Mouse (Mus musculus): ENCODE data around the gene Hnrnpul1. TPM values are rescaled to one million over a fixed set of nuclear protein-coding genes. Genes with fewer than 3 reads are reported as not detected.
A peak's percentile ranks its signal among the peaks of the same experiment; 100 is the strongest.

Gene Hnrnpul1
- polyA plus RNA-seq, 1 experiment from 2014 or later, result 72.9 TPM

DNA sequence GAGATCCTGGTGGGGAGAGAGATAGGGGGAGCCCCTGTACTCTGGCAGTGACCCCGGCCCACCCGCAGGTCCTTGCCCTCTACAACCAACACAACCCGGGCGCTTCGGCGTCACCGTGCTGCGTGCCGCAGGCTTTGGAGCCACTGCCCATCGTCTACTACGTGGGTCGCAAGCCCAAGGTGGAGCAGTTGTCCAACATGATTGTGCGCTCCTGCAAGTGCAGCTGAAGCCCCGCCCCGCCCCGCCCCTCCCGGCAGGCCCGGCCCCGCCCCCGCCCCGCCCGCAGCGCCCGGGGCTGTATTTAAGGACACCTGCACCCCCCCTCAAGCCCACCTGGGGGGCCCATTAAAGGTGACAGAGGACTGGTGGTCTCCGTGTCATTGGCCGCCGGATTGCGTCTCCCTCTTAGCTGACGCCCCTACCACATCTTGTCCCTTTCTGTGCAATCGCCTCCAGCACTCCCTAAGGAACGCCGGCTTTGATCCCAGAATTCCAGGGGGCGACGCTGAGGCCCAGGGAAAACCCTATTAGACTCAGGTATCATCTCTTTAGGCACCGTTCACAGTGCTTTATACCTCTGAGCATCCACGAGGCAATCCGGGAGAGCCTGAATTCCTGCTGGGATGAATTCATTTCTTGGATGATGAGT lies 49.7 kb downstream of the Hnrnpul1 start:
- no peak for ATAC-seq (ENCODE audit: insufficient number of reproducible peaks, insufficient read depth, low FRiP score, low TSS enrichment, low read depth)
- peak overlapping the region; percentile 21; the same call in 1 of the 2 replicates for H3K9ac ChIP-seq
- H3K27ac ChIP-seq, result no peak overlapping the region

DNA sequence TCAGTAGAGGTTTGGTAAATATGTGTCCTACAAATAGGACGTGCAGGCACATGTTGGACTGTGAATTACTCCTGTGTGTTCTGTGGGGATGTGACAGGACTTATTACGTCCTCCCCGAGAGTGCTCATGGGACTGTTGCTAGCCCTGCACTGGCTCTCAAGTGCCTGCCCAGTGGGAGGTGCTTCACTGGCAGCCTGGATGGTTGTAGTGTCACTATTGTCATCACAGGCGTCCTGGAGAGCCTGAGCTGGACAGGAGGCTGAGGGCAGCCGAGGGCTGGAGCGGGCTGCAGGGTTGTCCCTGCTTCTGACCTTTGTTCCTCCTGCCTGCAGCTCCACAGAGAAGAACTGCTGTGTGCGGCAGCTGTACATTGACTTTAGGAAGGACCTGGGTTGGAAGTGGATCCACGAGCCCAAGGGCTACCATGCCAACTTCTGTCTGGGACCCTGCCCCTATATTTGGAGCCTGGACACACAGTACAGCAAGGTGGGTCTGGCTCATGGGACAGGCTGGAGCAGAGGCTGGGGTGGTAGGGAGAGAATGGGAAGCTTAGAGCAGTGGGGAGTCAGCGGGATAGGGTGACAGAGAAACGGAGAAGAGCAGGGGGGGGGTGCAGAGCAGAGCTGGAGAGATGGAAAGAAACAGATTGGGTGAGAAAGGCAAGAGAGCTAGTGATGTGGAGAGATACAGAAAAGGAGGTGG lies 50.6 kb downstream of the Hnrnpul1 start:
- Histone ChIP-seq H3K4me2 (no peak overlapping the region), H3K36me3 (peaks cover 7% of the 10 kb centered on the region), H3K4me1 (peaks cover 23% of the 10 kb centered on the region), H3K27me3 (peaks cover 11% of the 10 kb centered on the region), H3K27ac (no peak overlapping the region), H3K9me3 (peaks cover 5% of the 10 kb centered on the region; the same call in 1 of the 2 replicates), H3K9ac (no peak overlapping the region), H3K4me3 (no peak overlapping the region)
- ATAC-seq (ENCODE audit: insufficient number of reproducible peaks, insufficient read depth, low FRiP score, low TSS enrichment, low read depth), result no peak
- WGBS, result 28% methylated on average over 10 of the region's 10 CpGs

More for the DNA sequence above, 49.7 kb downstream of the Hnrnpul1 start:
- 5% methylated on average over 32 of the region's 37 CpGs for WGBS
- Histone ChIP-seq H3K4me2 (peak overlapping the region; percentile 50), H3K9me3 (peaks cover 5% of the 10 kb centered on the region; the same call in 1 of the 2 replicates), H3K4me1 (peaks cover 26% of the 10 kb centered on the region), H3K4me3 (peak overlapping the region; percentile 7), H3K27me3 (peaks cover 11% of the 10 kb centered on the region), H3K36me3 (peaks cover 7% of the 10 kb centered on the region)

DNA sequence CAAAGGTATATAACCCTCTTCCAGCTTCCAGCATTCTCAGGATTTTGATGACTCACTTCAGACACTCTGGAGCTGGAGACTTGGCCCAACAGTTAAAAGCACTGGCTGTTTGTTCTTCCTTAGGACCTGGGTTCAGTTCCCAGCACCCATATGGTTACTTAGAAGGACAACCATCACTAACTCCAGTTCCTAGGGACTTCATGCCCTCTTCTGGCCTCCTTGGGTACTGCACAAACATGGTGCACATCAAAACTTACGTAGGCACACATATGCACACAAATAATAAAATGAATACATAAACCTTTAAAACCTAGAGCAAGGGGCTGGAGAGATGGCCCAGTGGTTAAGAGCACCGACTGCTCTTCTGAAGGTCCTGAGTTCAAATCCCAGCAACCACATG lies 52.2 kb downstream of the Hnrnpul1 start:
- 96% methylated on average over 2 of the region's 2 CpGs for WGBS
- peaks cover 14% of the 10 kb centered on the region for H3K36me3 ChIP-seq

DNA sequence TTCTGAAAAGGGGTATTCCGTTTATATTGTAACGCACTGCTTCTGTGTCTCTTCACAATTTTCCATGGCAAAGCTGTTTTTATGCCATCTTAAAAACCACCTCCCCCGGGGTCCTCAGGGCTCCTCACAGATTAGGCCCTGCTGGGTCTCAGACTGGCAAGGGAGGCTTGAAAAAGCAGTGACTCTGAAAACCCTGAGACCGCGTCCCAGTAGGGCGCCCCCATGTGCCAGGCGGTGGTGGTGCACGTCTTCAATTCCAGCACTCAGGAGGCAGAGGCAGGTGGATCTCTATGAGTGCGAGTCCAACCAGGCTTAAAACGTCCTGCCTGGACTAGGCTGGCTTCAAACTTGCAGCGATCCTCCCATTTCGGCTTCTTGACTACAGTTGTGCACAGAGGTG lies 53.8 kb downstream of the Hnrnpul1 start:
- H3K4me1 ChIP-seq, result peaks cover 11% of the 10 kb centered on the region; the same call in 1 of the 2 replicates
- no peak overlapping the region for H3K9ac ChIP-seq
- H3K27ac ChIP-seq, result no peak overlapping the region
- H3K4me2 ChIP-seq, result no peak overlapping the region
- WGBS, result 72% methylated on average over 12 of the region's 12 CpGs
- peaks cover 5% of the 10 kb centered on the region; the same call in 1 of the 2 replicates for H3K9me3 ChIP-seq
- H3K27me3 ChIP-seq, result peaks cover 11% of the 10 kb centered on the region
- no peak overlapping the region for H3K4me3 ChIP-seq
- peaks cover 18% of the 10 kb centered on the region for H3K36me3 ChIP-seq
- ATAC-seq (ENCODE audit: insufficient number of reproducible peaks, insufficient read depth, low FRiP score, low TSS enrichment, low read depth), result no peak

More for the DNA sequence above, 52.2 kb downstream of the Hnrnpul1 start:
- Histone ChIP-seq H3K4me3 (no peak overlapping the region), H3K9ac (no peak overlapping the region), H3K4me1 (peaks cover 11% of the 10 kb centered on the region; the same call in 1 of the 2 replicates), H3K27ac (no peak overlapping the region), H3K9me3 (peaks cover 5% of the 10 kb centered on the region; the same call in 1 of the 2 replicates), H3K4me2 (no peak overlapping the region), H3K27me3 (peaks cover 11% of the 10 kb centered on the region)
- no peak for ATAC-seq (ENCODE audit: insufficient number of reproducible peaks, insufficient read depth, low FRiP score, low TSS enrichment, low read depth)

DNA sequence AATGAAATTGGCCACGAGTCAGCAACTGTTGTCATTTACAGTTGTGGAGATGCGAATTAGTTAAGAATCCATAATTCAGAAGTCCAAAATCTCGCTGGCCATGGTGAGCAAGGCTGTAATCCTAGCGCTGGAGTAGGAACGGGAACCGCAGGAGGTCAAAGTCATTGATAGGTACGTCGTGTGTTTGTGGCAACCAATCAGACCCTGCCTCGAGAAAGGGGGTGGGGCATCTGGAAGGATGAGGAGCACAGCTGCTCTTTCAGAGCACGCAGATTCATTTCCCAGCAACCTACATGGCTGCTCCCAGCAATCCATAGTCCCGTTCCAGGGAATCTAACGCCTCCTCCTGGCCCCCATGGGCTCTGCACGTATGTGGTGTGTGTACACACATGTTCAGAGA lies 54.7 kb downstream of the Hnrnpul1 start:
- H3K36me3 ChIP-seq, result peaks cover 18% of the 10 kb centered on the region
- H3K9me3 ChIP-seq, result peaks cover 5% of the 10 kb centered on the region; the same call in 1 of the 2 replicates
- WGBS, result 60% methylated on average over 13 of the region's 13 CpGs
- no peak overlapping the region for H3K4me2 ChIP-seq
- no peak overlapping the region for H3K27ac ChIP-seq
- H3K4me3 ChIP-seq, result no peak overlapping the region
- H3K9ac ChIP-seq, result no peak overlapping the region
- H3K27me3 ChIP-seq, result peaks cover 11% of the 10 kb centered on the region
- no peak for ATAC-seq (ENCODE audit: insufficient number of reproducible peaks, insufficient read depth, low FRiP score, low TSS enrichment, low read depth)
- H3K4me1 ChIP-seq, result peaks cover 8% of the 10 kb centered on the region; the same call in 1 of the 2 replicates

DNA sequence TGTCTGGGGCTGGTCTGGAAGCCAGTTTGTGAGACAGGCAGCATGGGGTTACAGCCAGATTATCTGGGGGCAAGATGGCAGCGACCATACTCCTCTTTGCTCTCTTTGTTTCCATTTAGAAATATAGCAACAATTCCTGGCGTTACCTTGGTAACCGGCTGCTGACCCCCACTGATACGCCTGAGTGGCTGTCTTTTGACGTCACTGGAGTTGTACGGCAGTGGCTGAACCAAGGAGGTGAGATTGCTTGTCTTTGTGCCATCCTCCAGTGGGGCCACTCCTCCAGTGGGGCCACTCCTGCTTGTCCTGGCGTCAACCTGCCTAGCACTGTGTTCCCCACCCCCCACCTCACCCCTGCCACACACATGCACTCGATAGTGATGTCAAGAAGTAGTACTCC lies 60.5 kb downstream of the Hnrnpul1 start:
- Histone ChIP-seq H3K4me3 (no peak overlapping the region), H3K9ac (no peak overlapping the region), H3K9me3 (no peaks in the 10 kb centered on the region), H3K36me3 (peaks cover 25% of the 10 kb centered on the region; the same call in 1 of the 2 replicates), H3K27me3 (peaks cover 22% of the 10 kb centered on the region), H3K27ac (no peak overlapping the region), H3K4me1 (peaks cover 4% of the 10 kb centered on the region; the same call in 1 of the 2 replicates), H3K4me2 (no peak overlapping the region)
- WGBS, result 68% methylated on average over 8 of the region's 8 CpGs
- no peak for ATAC-seq (ENCODE audit: insufficient number of reproducible peaks, insufficient read depth, low FRiP score, low TSS enrichment, low read depth)

DNA sequence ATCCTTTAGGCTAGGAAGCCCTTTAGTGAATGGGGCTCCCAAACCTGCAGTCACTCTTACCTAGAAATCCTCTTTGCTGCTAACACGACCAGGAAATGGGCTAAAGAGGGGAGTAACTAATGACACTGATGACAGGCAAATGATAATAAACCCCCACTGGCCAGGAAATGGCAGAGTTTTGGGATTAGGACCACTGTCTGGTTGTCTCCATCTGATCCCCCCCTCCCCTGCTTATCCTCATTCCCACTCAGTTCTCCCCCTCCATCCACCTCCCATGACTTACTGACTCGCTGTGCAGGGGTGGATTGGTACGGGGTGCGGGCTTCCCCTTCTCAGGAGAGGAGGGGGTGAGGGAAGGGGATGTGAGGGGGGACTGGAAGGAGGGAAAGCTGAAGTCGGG lies 64.5 kb downstream of the Hnrnpul1 start:
- WGBS, result 44% methylated on average over 5 of the region's 5 CpGs
- Histone ChIP-seq H3K36me3 (peaks cover 17% of the 10 kb centered on the region), H3K4me1 (peaks cover 37% of the 10 kb centered on the region), H3K9me3 (no peaks in the 10 kb centered on the region), H3K4me2 (peak overlapping the region; percentile 88), H3K9ac (no peak overlapping the region), H3K4me3 (peak overlapping the region; percentile 65), H3K27ac (no peak overlapping the region), H3K27me3 (peaks cover 55% of the 10 kb centered on the region)
- ATAC-seq (ENCODE audit: insufficient number of reproducible peaks, insufficient read depth, low FRiP score, low TSS enrichment, low read depth), result no peak

DNA sequence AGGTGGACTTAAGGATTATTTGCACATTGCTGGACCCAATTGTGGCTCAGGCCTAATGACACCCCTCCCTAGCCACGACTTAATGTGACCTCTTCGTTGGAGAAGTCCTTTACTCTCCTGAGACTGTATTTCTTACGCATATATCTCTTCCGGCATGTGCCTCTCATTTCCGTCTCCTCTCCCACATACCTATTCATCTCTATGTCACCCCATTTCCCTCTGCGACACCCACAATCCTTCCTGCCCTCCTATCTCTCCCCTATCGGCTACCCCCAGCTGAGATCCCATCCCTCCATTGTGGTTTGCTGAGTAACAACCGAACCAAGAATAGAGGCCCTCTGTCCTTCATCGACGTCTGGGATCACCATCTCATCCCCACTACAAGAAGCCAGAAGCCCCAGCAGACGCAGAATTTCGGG lies 64.9 kb downstream of the Hnrnpul1 start:
- Histone ChIP-seq H3K36me3 (peaks cover 17% of the 10 kb centered on the region), H3K9me3 (no peaks in the 10 kb centered on the region), H3K27ac (no peak overlapping the region), H3K9ac (0 out of 2 replicates have a peak overlapping the region, but pooled peaks have one; percentile 80), H3K4me3 (peak overlapping the region; percentile 65), H3K4me1 (peaks cover 37% of the 10 kb centered on the region), H3K27me3 (peaks cover 55% of the 10 kb centered on the region), H3K4me2 (peak overlapping the region; percentile 88)
- 11% methylated on average over 12 of the region's 12 CpGs for WGBS
- no peak for ATAC-seq (ENCODE audit: insufficient number of reproducible peaks, insufficient read depth, low FRiP score, low TSS enrichment, low read depth)

DNA sequence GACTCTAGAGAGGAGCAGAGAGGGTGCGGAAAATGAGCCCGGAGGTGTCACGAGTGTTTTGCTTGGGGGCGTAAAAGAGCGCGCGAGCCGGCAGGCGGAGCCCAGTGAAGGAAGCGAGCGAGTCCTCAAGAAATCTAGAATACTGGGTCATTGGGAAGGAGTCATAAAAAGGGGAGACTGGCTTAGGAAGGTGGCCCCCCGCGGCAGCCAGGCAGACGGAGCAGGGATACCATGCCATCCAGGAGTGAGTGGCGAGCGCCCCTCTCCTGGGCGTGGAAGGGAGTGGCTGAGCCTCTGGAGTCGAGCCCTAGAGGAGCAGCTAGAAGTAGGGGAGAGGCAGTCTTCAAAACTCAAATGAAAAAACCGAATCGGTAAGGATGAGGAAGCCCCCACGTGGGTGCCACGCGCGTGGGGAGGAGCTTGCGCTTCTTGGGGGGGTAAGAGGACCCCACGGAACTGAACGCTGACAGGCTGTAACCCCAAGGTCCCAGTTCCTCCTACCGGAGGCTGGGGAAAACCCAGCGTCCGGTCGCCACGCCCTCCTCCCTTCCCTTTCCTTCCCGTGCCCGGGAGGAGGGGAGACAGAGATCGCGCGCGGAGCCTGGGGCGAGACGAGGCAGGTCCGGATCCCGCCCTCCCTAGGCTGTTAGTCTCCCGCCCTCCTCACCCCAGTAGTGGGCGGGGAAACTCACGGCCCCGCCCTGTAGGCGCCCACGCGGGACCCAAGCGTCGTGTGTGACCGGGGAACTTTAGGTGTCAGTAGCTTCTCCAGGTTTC lies 65.6 kb downstream of the Hnrnpul1 start:
- ATAC-seq (ENCODE audit: insufficient number of reproducible peaks, insufficient read depth, low FRiP score, low TSS enrichment, low read depth), result no peak
- Histone ChIP-seq H3K9ac (peak overlapping the region; percentile 80), H3K27me3 (peaks cover 55% of the 10 kb centered on the region), H3K4me1 (peaks cover 39% of the 10 kb centered on the region), H3K27ac (no peak overlapping the region), H3K4me3 (peak overlapping the region; percentile 65), H3K9me3 (no peaks in the 10 kb centered on the region), H3K36me3 (peaks cover 14% of the 10 kb centered on the region), H3K4me2 (peak overlapping the region; percentile 88)
- under 1% methylated on average over 50 of the region's 52 CpGs for WGBS

DNA sequence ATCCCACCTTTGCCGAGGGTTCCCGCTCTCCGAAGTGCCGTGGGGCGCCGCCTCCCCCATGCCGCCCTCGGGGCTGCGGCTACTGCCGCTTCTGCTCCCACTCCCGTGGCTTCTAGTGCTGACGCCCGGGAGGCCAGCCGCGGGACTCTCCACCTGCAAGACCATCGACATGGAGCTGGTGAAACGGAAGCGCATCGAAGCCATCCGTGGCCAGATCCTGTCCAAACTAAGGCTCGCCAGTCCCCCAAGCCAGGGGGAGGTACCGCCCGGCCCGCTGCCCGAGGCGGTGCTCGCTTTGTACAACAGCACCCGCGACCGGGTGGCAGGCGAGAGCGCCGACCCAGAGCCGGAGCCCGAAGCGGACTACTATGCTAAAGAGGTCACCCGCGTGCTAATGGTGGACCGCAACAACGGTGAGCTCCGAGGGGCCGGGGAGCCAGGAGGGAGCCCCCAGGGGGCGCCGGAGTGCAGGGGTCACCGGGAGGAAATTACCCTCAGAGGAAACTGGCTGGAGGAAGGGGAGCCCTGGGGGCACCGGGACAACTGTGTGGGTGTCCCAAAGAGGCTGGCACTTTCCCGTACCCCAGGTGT lies 66.7 kb downstream of the Hnrnpul1 start:
- Histone ChIP-seq H3K27ac (no peak overlapping the region), H3K27me3 (peaks cover 55% of the 10 kb centered on the region)
- WGBS, result under 1% methylated on average over 47 of the region's 47 CpGs

More for the DNA sequence above, 66.7 kb downstream of the Hnrnpul1 start:
- Histone ChIP-seq H3K9me3 (no peaks in the 10 kb centered on the region), H3K36me3 (peaks cover 14% of the 10 kb centered on the region), H3K4me2 (peak overlapping the region; percentile 88), H3K4me1 (peaks cover 41% of the 10 kb centered on the region), H3K4me3 (peak overlapping the region; percentile 65), H3K9ac (peak overlapping the region; percentile 80)
- no peak for ATAC-seq (ENCODE audit: insufficient number of reproducible peaks, insufficient read depth, low FRiP score, low TSS enrichment, low read depth)
